Mouse (Mus musculus): ENCODE results near the gene Tfdp2. TPM values are rescaled to one million over a fixed set of nuclear protein-coding genes. Genes with fewer than 3 reads are reported as not detected.

The Tfdp2 gene
- polyA plus RNA-seq, 1 experiment from 2014 or later = 16.0 TPM

DNA sequence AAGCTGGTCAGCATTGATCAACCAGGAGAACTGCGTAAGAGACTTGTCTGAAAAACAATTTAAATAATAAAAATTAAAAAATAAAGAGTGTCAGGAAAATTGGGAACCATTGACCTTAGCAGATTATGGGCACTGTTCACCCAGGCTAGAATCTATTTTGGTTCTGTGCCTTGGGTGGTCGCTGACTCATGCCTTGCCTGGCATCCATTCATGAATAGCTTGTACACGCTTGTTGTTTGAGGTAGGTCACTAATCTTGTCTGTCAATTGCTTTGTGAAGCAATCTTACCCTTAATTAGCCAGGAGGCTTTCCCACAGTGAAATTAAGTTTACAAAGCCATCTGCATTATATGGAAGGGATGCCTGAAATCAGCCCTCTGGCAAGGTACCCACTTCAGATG is 112.7 kb downstream of the Tfdp2 start:
- Histone ChIP-seq H3K36me3 (ENCODE audit: control insufficient read depth, insufficient read depth, low read length) (peaks cover 4% of the 10 kb centered on the region; the same call in 1 of the 2 replicates), H3K4me2 (ENCODE audit: low read length) (no peak overlapping the region), H3K27me3 (ENCODE audit: control insufficient read depth, insufficient read depth, low read depth, low read length) (no peaks in the 10 kb centered on the region), H3K4me3 (ENCODE audit: low read depth, low read length) (no peak overlapping the region), H3K9ac (ENCODE audit: low read depth, low read length) (no peak overlapping the region), H3K9me3 (replicated peaks; ENCODE audit: control insufficient read depth, low read length, poor library complexity, severe bottlenecking) (no peaks in the 10 kb centered on the region), H3K27ac (ENCODE audit: low read length) (no peak overlapping the region), H3K4me1 (ENCODE audit: control insufficient read depth, insufficient read depth, low read length) (no peaks in the 10 kb centered on the region)
- ATAC-seq = no peak
- WGBS = 52% methylated on average over 3 of the region's 3 CpGs

DNA sequence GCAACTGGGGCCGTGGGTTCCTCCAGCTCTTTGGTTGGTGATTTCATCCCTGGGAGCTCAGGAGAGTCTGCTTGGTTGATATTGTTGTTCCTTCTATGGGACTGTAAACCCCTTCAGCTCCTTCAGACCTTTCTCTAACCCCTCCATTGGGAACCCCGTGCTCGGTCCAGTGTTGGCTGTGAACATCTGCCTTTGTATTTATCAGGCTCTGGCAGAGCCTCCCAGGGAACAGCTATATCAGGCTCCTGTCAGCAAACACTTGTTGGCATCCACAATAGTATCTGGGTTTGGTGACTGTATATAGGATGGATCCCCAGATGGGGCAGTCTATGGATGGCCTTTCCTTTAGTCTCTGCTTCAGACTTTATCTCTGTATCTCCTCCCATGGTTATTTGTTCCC is 116.0 kb downstream of the Tfdp2 start:
- no peak overlapping the region for H3K4me2 ChIP-seq (ENCODE audit: low read length)
- no peaks in the 10 kb centered on the region for H3K4me1 ChIP-seq (ENCODE audit: control insufficient read depth, insufficient read depth, low read length)
- H3K4me3 ChIP-seq (ENCODE audit: low read depth, low read length) = no peak overlapping the region
- H3K27ac ChIP-seq (ENCODE audit: low read length) = no peak overlapping the region
- H3K9me3 ChIP-seq (replicated peaks; ENCODE audit: control insufficient read depth, low read length, poor library complexity, severe bottlenecking) = no peaks in the 10 kb centered on the region
- 96% methylated on average over 3 of the region's 3 CpGs for WGBS
- no peak for ATAC-seq
- no peaks in the 10 kb centered on the region for H3K27me3 ChIP-seq (ENCODE audit: control insufficient read depth, insufficient read depth, low read depth, low read length)
- no peaks in the 10 kb centered on the region; the same call in 1 of the 2 replicates for H3K36me3 ChIP-seq (ENCODE audit: control insufficient read depth, insufficient read depth, low read length)
- H3K9ac ChIP-seq (ENCODE audit: low read depth, low read length) = no peak overlapping the region

DNA sequence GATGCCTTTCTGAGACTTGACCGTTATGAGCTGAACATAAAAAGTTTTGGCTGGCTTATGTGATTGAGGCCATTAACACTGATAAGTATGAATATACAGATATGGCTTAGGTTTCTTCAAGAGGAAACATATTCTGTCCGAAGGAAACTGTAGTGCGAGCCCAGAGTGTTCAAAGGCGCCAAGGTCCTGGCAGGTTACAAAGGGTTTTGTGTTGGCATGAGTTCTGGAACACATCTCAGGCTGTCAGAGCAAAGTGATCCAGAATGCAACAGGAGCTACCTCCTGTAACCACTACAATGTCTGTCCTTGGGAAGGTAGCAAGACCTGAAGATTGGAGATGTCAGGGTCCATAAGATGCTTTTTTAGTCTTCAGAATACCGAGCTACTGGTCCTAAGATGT is 123.3 kb downstream of the Tfdp2 start:
- WGBS = 93% methylated on average over 5 of the region's 5 CpGs
- Histone ChIP-seq H3K36me3 (ENCODE audit: control insufficient read depth, insufficient read depth, low read length) (no peaks in the 10 kb centered on the region; the same call in 1 of the 2 replicates), H3K4me2 (ENCODE audit: low read length) (no peak overlapping the region), H3K27me3 (ENCODE audit: control insufficient read depth, insufficient read depth, low read depth, low read length) (no peaks in the 10 kb centered on the region), H3K9ac (ENCODE audit: low read depth, low read length) (no peak overlapping the region), H3K4me1 (ENCODE audit: control insufficient read depth, insufficient read depth, low read length) (no peaks in the 10 kb centered on the region), H3K27ac (ENCODE audit: low read length) (no peak overlapping the region), H3K4me3 (ENCODE audit: low read depth, low read length) (no peak overlapping the region), H3K9me3 (replicated peaks; ENCODE audit: control insufficient read depth, low read length, poor library complexity, severe bottlenecking) (no peaks in the 10 kb centered on the region)
- ATAC-seq = no peak

DNA sequence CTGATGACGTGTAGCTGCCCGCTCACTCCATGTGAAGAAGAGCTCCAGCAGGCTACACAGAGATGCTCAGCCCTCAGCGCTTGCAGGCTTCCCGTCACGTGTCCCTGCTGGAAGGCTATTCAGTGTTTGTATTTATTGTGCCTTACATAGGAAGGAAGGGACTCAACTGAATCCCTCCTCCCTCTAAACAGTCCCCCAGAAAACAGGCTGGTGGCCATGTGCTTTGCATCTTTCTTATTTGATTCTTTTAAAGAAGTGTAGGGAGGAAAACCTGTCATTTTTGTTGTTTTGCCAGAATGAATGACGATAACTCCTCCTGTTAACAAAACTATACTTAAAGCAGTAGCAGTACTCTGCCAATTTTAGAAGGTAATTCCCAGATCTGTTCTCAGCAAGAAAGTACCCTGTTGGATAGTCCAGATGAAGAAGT is 124.5 kb downstream of the Tfdp2 start:
- Histone ChIP-seq H3K27ac (ENCODE audit: low read length) (no peak overlapping the region), H3K4me3 (ENCODE audit: low read depth, low read length) (no peak overlapping the region), H3K9me3 (replicated peaks; ENCODE audit: control insufficient read depth, low read length, poor library complexity, severe bottlenecking) (no peaks in the 10 kb centered on the region), H3K9ac (ENCODE audit: low read depth, low read length) (no peak overlapping the region), H3K4me2 (ENCODE audit: low read length) (no peak overlapping the region), H3K27me3 (ENCODE audit: control insufficient read depth, insufficient read depth, low read depth, low read length) (no peaks in the 10 kb centered on the region), H3K36me3 (ENCODE audit: control insufficient read depth, insufficient read depth, low read length) (no peaks in the 10 kb centered on the region), H3K4me1 (ENCODE audit: control insufficient read depth, insufficient read depth, low read length) (0 out of 2 replicates have a peak, but pooled peaks cover 3% of the 10 kb centered on the region)
- 88% methylated on average over 6 of the region's 6 CpGs for WGBS
- ATAC-seq = no peak

DNA sequence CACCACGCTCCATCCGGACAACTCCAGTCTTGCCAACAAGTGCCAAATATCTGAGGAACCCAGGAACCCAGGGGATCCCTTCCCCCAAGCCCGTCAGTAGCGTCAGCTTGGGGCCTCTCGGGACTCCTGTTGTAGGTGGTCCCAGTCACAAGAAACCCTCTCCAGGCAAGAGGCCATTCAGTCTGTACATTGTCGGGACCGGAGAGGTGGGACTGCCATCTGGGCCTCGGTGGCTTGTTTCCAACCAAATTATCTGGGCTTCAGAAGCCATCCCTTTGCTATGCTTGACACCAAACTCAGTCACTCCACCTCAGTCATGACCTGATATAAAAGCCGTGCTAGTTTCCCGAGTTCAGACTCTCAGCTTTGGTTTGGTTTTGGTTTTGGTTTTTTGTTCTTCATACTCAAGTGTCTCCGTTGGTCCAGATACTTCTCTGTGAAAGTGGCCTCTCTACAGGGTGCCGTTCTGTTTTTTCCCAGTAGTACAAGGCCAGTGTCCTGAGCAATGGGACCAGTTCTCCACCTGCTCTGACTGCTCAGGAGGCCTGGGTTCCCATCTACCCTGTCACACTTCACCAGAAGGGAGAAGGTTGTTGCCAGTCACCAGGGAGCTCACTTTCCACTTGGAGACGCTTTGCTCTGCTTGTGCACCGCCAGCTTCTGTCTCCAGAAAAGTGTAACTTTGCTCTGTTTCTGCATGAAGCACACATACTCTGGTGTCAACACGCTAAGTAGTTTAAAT is 126.5 kb downstream of the Tfdp2 start:
- 87% methylated on average over 15 of the region's 15 CpGs for WGBS

DNA sequence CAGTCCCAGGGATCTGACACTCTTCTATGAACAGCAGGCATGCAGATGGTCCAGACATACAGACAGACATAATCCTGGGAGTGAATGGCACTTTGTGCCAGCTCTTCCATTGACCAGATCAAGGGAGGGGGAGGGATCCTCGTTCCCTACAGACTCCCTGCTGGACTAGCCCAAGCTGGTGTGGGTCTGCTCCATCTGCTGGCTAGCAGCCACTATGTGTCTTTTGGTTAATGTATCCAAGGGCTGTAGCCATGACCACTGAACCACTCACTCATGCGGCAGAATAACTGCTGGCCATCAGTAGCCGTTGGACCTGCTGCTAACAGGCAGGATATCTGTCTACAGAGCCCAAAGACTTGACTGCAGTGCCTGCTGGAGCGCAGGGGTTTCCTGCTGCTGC is 128.4 kb downstream of the Tfdp2 start:
- peak; percentile 46; the same call in 1 of the 2 replicates for ATAC-seq
- Histone ChIP-seq H3K4me2 (ENCODE audit: low read length) (no peak overlapping the region), H3K27ac (ENCODE audit: low read length) (no peak overlapping the region)

More for the DNA sequence above, 126.5 kb downstream of the Tfdp2 start:
- Histone ChIP-seq H3K27me3 (ENCODE audit: control insufficient read depth, insufficient read depth, low read depth, low read length) (no peaks in the 10 kb centered on the region), H3K36me3 (ENCODE audit: control insufficient read depth, insufficient read depth, low read length) (no peaks in the 10 kb centered on the region), H3K27ac (ENCODE audit: low read length) (no peak overlapping the region), H3K4me1 (ENCODE audit: control insufficient read depth, insufficient read depth, low read length) (0 out of 2 replicates have a peak, but pooled peaks cover 5% of the 10 kb centered on the region), H3K9ac (ENCODE audit: low read depth, low read length) (no peak overlapping the region), H3K4me3 (ENCODE audit: low read depth, low read length) (no peak overlapping the region), H3K9me3 (replicated peaks; ENCODE audit: control insufficient read depth, low read length, poor library complexity, severe bottlenecking) (no peaks in the 10 kb centered on the region), H3K4me2 (ENCODE audit: low read length) (no peak overlapping the region)
- ATAC-seq = no peak

DNA sequence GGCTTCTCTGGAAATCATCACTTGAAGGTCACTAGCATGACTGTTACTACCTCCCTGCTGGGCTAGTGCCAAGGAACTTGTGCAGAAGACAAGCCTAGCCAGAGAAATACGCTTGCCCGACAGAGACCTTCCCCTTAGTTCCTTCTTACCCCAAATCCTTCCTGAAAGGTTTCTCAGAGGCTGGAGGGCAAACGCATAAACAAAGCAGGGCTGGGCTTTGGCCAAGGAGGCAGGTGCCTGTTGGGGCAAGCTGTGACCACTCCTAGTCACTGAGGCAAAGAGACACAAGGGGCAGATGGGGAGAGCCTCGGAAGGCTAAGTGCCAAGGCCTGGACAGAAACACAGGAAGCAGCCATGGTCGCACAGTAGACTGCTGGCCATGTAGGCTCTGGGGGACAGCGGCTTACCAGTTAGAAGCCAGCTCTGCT is 130.4 kb downstream of the Tfdp2 start:
- Histone ChIP-seq H3K9me3 (replicated peaks; ENCODE audit: control insufficient read depth, low read length, poor library complexity, severe bottlenecking) (no peaks in the 10 kb centered on the region), H3K27ac (ENCODE audit: low read length) (0 out of 2 replicates have a peak overlapping the region, but pooled peaks have one; percentile 17), H3K4me1 (ENCODE audit: control insufficient read depth, insufficient read depth, low read length) (0 out of 2 replicates have a peak, but pooled peaks cover 5% of the 10 kb centered on the region), H3K27me3 (ENCODE audit: control insufficient read depth, insufficient read depth, low read depth, low read length) (no peaks in the 10 kb centered on the region), H3K9ac (ENCODE audit: low read depth, low read length) (no peak overlapping the region), H3K4me2 (ENCODE audit: low read length) (no peak overlapping the region), H3K4me3 (ENCODE audit: low read depth, low read length) (no peak overlapping the region), H3K36me3 (ENCODE audit: control insufficient read depth, insufficient read depth, low read length) (0 out of 2 replicates have a peak, but pooled peaks cover 2% of the 10 kb centered on the region)
- WGBS = 76% methylated on average over 6 of the region's 6 CpGs
- ATAC-seq = no peak

More for the DNA sequence above, 128.4 kb downstream of the Tfdp2 start:
- Histone ChIP-seq H3K4me3 (ENCODE audit: low read depth, low read length) (no peak overlapping the region), H3K9ac (ENCODE audit: low read depth, low read length) (no peak overlapping the region), H3K9me3 (replicated peaks; ENCODE audit: control insufficient read depth, low read length, poor library complexity, severe bottlenecking) (no peaks in the 10 kb centered on the region), H3K27me3 (ENCODE audit: control insufficient read depth, insufficient read depth, low read depth, low read length) (no peaks in the 10 kb centered on the region), H3K36me3 (ENCODE audit: control insufficient read depth, insufficient read depth, low read length) (no peaks in the 10 kb centered on the region), H3K4me1 (ENCODE audit: control insufficient read depth, insufficient read depth, low read length) (0 out of 2 replicates have a peak, but pooled peaks cover 5% of the 10 kb centered on the region)
- WGBS = 42% methylated on average over 4 of the region's 4 CpGs

DNA sequence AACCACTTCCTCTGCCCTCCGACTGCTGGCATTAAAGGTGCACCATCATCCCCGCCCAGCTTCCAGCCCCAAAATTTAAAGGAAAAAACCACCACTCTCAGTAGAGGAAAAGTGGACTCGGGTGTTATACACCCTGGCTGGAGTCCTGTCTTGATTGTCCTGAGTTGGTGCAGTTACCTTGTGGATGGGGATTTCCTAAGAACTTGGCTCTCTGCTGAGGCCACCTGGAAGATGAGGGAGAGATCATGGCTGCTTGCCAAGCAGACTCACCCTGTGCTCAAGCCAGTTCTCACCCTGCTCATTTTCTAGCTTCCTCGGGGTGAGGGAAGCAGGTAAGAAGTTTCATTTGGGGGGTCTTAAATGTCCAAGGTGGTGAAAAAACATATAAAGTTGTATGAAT is 132.2 kb downstream of the Tfdp2 start:
- peaks cover 6% of the 10 kb centered on the region; the same call in 1 of the 2 replicates for H3K36me3 ChIP-seq (ENCODE audit: control insufficient read depth, insufficient read depth, low read length)
- no peak overlapping the region for H3K9ac ChIP-seq (ENCODE audit: low read depth, low read length)
- WGBS = 92% methylated on average over 4 of the region's 4 CpGs
- H3K27ac ChIP-seq (ENCODE audit: low read length) = no peak overlapping the region
- H3K9me3 ChIP-seq (replicated peaks; ENCODE audit: control insufficient read depth, low read length, poor library complexity, severe bottlenecking) = no peaks in the 10 kb centered on the region
- H3K4me2 ChIP-seq (ENCODE audit: low read length) = no peak overlapping the region
- ATAC-seq = no peak
- 0 out of 2 replicates have a peak, but pooled peaks cover 5% of the 10 kb centered on the region for H3K4me1 ChIP-seq (ENCODE audit: control insufficient read depth, insufficient read depth, low read length)
- no peaks in the 10 kb centered on the region for H3K27me3 ChIP-seq (ENCODE audit: control insufficient read depth, insufficient read depth, low read depth, low read length)
- no peak overlapping the region for H3K4me3 ChIP-seq (ENCODE audit: low read depth, low read length)

DNA sequence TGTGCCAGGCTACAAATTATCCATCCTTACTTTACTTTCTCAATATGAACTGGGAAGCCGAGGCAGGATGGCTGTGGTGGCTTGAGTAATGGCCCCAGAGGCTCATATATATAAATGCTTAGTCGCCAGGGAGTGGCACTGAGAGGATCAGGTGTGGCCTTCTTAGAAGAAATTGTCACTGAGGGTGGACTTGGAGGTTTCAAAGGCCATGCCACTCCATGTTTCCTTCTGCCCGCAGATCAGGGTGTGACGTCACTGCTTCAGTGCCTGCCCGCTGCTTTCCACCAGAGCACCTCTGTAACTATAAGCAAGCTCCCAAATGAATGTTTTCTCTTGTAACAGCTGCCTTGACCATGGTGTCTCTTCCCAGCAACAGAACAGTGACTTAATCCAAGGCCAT is 135.1 kb downstream of the Tfdp2 start:
- H3K9me3 ChIP-seq (replicated peaks; ENCODE audit: control insufficient read depth, low read length, poor library complexity, severe bottlenecking) = no peaks in the 10 kb centered on the region
- 0 out of 2 replicates have a peak, but pooled peaks cover 2% of the 10 kb centered on the region for H3K4me1 ChIP-seq (ENCODE audit: control insufficient read depth, insufficient read depth, low read length)
- H3K4me2 ChIP-seq (ENCODE audit: low read length) = no peak overlapping the region
- H3K36me3 ChIP-seq (ENCODE audit: control insufficient read depth, insufficient read depth, low read length) = peaks cover 10% of the 10 kb centered on the region; the same call in 1 of the 2 replicates
- no peak for ATAC-seq
- no peaks in the 10 kb centered on the region for H3K27me3 ChIP-seq (ENCODE audit: control insufficient read depth, insufficient read depth, low read depth, low read length)
- no peak overlapping the region for H3K4me3 ChIP-seq (ENCODE audit: low read depth, low read length)
- H3K9ac ChIP-seq (ENCODE audit: low read depth, low read length) = no peak overlapping the region
- H3K27ac ChIP-seq (ENCODE audit: low read length) = no peak overlapping the region
- WGBS = 91% methylated on average over 5 of the region's 5 CpGs
